Mouse (Mus musculus) embryo, embryonic 10.5 days (tissue): ENCODE results near the gene 2900026A02Rik.

Experiments
- DNase-seq: peaks from one replicate; pipeline ENCODE4 v3.0.0-alpha.2; 2015; ENCODE audit warnings: low spot score

2900026A02Rik gene

DNA sequence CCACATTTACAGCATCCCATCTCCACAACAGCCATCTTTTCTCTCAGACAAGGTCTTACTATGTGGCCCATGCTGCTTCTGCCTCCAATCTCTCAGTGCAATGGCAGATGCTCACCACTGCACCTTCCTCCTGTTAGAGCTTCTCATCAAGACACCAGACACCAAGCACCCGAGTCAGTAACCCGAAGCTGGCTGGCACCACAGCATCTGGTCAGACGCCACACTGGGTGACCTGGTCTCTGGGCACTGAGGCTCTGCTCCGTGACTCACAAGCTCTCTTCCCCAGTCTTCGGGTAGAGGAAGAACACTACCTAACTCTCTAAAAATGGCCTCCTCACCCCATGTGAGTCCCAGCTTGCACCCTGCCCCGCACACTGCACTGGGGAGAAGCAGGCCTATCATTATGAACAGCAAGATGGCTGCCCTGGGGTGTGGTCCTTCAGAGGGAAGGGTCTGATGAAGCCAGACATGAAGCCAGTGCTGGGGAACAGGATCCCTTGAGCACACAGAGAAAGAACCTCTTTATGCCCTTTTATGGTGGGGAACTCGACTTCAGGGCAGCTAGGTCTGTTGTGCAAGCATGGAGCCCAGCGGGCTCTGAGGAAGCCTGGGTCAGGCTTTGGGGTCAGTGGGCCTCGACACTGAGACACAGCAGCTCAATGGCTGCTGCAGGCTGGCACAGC, 70.0 kb downstream of the 2900026A02Rik start:
- DNase-seq: no peak

DNA sequence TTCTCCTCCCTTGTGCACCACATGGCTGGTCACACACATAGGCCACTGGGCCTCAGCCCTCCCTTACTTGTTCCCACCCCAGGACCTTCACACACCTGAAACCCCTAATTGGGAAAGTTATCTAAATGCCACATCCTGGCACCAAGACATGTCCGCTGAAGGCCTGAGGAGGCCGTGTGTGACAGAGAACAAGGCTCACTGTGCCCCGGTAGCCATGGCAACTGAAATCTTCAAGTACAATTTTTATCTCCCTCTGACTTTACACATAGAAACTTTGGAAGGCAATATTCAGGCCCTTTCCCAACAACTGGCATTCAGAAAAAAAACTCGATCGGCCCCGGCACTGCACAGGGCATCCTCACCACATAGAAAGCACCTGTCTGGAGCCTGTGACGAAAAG, 72.0 kb downstream of the 2900026A02Rik start:
- no peak for DNase-seq

DNA sequence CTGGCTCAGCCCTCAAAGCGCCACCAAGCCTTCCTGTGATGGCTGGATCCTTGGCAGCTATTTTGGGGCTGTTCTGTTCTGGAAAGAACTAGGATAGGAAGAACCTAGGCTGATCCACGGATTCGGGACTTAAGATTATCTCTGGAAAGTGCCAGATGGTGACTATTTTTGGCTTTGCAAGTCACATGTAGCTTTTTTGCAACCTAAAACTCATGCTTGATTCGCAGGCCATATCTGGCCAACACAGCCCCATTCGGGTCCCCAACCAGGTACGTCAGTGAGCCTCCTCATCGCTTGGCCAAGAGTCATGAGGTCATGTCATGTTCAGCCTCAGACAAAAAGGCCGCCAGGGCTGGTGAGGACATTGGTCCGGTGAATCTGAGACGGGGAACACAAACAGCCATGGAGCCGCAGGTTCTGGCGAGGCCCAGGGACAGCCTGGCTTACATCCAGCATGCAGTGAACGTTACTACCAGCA, 73.0 kb downstream of the 2900026A02Rik start:
- no peak for DNase-seq

DNA sequence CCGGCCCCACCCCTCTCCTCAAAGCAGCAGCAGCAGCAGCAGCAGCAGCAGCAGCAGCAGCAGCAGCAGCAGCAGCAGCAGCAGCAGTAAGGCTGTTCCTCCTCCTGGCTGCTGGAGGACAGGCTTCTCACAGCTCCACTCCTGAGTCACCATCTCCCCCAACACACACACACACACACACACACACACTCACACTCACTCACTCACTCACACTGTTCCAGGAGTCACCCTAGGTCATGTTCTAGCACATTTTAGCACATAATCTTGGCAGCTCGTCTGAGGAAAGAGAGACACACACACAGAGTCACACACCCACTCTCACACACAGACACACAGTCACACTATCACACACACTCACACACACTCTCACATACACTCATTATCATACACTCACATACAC, 74.4 kb downstream of the 2900026A02Rik start:
- no peak for DNase-seq

DNA sequence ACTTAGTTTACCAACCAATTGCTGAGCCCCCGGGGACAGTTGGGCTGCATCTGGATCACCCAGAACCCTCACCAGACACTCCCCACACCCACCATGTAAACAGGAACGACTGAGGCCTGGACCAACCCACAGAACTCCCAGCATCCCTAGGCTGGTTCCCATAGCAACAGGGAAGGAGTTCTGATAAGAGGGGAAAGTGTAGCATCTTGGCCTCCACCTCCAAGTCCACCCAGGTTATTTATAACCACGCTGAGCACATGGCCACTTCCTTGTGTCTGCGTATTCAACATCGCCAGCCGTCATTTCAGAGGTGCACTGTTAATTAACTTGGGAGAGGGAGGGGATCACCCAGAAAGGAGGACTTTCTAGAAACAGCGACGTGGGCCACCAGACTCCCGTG, 75.9 kb downstream of the 2900026A02Rik start:
- no peak for DNase-seq

DNA sequence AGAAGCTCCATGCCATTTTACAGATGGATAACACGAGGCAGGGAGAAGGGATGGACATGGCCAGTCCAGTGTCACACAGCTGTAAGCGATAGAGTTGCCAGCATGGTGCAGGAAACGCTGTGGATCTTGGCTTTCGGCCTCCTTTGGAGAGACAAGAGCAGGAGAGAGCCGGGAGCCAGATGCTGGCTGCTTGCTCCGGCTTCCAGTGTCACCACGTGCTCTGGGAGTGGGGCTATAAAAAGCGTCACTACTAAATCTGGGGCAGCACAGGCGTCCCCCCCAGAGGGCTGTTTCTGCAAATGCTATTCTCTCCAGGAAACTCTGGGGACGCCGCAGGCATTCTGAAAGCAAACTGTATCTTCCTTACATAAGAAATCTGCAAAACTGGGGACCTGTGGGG, 78.5 kb downstream of the 2900026A02Rik start:
- DNase-seq: no peak

DNA sequence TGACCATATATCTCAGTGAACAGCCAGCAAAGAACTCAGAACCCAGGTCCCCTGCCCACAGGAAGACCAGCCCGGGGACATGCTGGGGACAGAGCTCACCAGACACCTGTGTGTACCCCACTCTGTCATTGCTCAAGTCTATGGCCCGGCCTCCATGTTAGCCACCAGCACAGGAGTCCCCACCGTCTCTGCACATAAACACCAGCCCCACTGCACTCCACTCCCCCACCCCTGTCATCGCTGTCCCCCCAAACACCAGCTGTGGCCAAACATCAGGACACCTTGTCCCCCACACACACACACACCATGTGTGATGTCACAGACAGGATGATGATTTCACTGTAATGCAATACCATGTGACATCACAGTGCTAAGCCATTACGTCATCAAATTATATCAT, 79.0 kb downstream of the 2900026A02Rik start:
- DNase-seq: no peak

DNA sequence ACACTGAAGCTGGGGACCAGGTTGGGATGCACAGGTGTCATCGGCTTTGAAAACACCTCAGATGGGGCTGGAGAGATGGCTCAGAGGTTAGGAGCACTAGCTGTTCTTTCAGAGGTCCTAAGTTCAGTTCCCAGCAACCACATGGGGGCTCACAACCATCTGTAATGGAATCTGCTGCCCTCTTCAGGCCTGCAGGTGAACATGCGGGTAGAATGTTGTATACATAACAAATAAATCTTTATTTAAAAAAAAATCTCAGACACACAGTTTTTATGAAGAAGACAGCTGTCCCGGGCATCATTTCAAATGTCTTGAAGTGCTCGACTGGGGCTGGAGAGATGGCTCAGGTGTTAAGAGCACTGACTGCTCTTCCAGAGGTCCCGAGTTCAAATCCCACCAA, 80.2 kb downstream of the 2900026A02Rik start:
- no peak for DNase-seq

DNA sequence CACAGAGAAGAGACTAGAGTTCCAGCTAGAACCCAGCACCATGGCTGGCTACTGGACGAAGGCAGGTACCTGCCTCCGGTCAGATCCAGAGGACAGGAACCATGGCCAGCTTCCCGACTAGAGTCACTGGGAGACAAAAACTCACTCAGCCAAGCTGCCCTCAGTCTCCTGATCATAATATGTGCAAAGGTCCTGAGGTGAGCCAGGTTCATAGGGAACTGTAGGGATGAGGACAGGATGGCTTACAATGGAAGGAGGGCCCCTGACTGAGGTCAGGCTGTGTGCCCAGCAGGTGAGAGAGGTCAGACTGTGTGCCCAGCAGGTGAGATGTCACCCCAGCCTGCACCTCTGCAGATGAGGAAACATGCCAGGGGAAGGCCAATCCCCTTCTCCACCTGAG, 81.0 kb downstream of the 2900026A02Rik start:
- DNase-seq: no peak

DNA sequence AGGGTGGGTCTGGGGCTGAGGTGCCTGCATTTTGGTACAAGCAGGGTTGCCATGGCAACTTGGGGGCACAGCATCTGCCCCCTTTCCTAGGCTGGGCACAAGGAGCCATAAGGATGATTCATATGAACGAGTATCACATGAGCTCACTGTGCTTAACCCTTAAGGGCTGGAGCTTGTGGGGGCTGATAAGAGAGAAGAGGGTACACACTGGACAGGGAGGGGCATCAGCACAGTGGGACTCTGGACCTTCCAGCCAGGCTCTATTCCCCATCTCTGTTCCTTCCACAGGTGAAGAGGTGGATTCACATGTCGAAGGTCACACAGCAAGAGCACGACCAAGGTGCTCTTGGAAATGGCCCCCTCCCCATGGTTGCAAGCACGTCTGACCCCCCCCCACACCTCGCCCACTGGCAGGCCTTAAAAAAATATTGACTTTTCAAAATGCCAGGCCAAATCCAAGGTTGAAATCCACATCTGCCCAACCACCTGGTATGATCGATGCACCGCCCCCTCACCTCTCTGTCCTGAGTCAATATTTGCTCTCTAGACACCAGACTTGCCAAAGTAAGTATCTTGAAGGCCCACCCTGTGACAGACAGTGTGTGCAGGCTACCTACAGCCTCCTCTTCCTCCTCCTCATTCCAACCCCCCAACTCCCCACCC, 81.8 kb downstream of the 2900026A02Rik start:
- DNase-seq: no peak

DNA sequence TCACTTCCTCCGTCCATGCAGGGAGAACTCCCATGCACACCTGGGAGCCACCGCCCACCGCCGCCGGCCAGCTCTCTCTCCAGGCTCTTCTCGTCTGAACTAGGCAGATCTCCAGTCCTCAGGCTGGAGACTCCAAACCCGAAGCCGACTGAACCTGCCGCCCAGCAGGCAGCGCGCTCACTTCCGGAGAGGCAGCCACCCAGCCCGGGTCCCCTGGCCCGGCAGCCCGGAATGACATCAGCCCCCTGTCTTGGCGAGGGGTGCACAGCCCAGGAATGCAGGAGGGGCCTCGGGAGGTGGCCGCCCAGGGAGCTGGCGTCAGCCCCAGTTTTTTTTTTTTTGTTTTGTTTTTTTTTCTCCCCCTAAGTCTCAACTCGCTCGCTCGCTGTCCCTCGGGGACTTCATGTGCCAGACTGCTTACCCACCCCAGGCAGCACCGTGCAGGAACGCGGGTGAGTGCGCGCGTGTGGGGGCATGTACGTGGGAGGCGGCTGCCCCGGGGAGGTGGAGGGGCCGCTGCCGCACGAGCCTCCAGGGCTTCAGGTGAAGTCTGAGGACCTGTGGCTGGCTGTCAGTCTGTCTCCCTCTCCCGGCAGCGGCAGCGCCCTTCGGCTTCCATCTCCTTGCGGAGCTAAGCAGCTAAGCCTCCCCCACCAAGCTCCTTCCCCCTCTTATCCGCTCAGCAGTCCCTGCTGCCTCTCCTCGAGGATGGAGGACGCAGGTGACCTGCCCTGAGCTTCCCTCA, 82.5 kb downstream of the 2900026A02Rik start:
- DNase-seq: peak; percentile 49

DNA sequence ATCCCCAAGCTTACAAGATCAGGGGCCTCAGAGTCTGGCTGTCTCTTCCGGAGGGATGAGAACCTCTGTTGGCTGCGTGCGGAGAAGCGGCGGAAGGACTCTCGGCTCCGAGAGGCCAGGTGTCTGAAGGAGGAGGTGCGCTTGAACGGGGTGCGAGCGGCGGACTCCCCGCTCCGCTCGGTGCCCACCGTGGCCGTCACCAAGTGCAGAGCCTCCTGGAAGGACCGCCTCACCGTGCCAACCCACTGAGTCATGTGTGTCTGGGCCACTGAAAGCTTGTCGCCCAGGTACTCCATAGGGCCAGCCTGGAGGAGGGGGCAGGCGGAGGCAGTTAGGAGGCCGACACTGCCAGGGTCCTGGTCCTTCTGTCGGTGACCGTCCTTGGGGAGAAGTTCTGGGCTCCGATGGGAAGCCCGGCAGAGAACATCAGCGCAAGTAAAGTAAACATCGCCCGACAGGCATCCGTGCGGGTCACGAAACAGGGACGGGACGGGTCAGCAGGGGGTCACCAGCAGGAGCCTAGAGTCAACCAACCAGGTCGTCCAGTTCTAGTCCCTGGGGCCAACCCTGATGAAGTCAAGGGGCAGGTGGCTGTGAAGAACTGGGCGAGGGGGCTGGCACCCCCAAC, 83.2 kb downstream of the 2900026A02Rik start:
- DNase-seq: no peak

DNA sequence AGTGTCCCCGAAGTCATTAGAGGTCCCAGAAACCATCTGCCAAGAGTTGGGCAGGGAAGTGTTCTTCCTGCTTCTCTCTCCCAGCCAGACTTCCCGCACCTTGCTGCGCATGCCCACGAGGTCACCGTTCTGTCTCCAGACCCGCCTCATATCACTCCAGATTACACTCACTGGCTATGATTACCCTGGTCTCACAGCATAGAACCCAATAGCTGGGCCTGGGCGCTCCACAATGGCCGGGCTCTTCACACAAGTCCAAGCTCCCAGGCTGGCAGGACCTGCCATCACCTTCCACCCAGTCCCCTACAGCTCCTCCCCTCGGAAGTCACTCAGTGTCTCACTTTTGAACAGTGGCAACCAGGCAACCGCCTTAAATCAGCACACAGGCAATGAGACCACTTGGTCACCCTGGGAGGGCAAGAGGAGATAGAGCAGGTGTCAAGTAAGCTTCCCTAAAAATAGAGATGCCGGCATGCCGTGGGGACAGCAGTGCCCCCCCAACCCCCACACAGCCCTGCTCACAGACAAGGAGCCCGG, 84.0 kb downstream of the 2900026A02Rik start:
- no peak for DNase-seq

DNA sequence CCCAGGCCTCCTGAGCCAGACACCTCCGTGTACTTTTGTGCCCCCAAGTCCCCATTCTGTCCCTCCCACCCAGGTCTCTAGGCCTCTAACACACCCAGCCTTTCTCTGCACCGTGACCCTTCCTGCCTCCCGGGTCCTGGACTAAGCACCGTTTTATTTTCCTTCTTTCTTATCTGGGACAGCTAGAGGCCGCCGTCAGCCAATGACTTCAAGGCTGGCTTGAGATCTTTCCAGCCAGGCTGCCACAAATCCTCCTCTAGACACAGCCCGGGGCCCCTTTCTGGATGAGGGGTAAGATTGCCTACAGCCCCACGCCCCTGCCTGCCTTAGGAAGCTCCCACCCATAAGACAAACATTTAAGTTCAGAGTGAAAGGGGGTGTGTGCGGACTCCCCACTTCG, 85.5 kb downstream of the 2900026A02Rik start:
- no peak for DNase-seq

DNA sequence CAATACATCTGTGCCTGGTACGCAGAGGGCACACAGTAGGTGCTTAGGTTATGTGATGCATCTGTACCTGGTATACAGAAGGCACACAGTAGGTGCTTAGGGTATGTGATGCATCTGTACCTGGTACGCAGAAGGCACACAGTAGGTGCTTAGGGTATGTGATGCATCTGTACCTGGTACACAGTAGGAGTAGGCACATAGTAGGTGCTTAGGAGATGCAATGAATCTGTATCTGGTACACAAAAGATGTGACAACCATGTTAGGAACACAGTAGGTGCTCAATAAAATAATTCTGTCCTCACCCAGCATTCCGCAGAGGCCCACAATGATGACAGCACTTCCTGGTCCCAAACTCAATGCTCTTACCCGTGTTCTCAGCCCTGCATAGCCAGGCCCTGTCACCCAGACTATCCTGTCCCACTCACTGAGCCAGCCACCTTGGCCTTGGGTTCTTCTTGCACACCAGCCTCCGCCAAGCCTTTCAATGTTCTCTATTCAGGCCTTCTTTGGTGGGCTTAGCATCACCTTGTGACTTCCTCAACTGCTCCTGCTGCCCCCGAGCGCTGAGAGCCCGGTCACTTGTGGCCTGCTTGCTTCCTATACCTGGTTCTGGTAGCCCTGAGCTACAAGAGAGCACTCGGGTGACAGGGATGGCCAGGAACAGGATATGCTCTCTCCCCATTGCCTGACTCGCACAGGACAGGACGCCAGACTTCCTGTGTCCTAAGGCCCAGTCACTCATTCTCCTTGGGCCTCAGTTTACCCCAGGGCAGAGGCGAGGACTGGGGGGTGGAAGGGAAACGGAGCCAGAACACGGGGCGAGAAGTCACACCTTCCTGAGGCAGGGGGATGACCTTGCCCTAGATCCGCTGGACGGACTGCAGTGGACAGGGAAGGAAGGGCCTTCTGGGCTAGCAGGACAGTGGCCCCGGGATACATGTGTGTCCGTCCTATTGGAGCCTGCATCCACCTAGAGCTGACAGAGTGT, 87.0 kb downstream of the 2900026A02Rik start:
- DNase-seq: no peak

DNA sequence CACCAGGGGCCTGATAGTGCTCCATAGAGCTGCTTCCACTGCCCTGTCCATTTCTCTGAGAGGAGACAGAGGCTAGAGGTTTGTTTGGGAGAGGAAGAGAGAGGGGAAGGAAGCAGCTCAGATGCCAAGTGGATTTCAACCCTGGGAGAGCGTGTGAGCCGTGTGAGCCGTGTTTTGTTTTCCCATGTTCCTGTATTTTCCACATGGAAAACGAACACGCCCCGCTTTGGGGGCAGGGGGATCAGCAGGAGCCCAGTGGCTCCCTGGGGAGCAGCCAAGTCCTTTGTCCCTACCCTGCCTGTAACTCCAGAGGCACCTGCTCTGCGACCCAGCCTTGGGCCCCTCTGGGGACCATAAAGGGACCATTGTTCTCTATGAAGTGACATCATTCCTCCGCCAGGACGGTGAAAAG, 88.0 kb downstream of the 2900026A02Rik start:
- peak; percentile 68 for DNase-seq

DNA sequence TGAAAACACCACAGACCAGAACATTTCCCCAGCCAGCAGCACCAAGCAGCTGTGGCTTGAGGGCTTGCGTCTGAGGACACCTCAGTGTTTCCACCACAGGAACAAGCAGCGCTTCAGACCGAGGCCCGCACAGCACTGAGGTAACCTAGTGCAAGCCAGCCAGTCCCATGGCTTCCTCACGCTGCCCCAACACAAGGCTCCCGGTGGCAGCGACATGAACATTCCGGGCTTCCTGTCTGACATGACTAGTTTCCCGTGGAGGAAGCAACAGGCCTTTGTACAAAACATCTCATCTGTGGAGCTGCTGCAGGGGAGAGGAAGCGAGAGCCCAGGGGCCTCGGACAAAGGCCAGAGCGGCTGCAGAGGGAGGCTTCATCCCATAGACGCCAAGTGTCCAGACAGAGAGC, 88.4 kb downstream of the 2900026A02Rik start:
- DNase-seq: peak; percentile 52

DNA sequence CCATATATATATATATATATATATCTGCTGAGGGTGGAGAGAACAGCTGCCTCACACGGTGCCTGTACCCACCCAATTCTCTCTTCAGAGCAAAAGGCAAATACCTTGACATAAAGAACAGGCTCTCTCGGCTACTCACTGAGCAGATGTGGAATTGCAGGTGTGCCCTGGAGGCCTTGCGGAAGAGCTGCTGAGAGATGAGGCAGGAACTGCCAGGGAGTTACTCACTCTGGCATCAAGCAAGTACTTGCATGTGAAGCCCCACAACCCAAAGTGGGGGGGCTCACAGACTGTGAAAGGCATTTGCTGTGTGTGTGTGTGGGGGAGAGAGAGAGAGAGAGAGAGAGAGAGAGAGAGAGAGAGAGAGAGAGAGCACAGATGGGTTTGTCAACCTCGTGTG, 92.6 kb downstream of the 2900026A02Rik start:
- no peak for DNase-seq

DNA sequence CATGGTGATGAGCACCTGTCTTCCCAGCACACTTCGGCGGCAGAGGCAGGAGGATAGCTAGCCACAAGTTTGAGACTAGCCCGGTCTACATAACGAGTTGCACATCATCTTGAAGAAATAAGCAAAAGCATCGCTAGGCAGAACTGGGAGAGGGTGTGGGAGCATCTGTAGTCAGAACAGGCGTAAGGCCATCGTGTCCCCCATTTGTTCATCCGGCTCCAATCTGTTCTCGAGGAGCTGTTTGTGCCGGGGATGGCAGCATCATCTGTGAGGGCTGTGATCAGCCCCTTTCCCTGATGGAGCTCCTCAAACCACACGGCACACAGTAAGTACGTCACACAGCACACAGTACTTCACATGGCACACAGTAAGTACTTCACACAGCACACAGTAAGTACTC, 94.6 kb downstream of the 2900026A02Rik start:
- DNase-seq: no peak

DNA sequence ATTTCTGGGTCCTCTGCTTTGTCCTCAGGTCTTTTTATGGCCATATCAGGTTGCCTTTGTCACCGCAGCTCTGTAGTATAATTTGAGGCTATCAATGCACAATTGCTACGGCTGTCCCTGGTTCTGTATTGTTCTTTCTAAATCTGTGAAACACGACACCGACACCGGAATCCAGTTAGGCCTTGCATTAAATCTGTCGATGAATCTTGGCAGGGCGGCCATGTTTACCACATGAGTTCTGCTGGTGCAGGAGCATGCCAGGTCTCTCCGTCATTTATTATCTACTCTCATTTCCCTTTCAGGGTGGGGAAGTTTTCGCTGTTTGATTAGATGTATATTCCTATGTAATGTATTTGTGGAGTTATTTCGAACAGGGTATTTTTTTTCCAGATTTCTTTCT, 97.3 kb downstream of the 2900026A02Rik start:
- DNase-seq: no peak
